Mouse (Mus musculus) ovary, postnatal 36 days (tissue): ENCODE results near the gene Stum.
"Not testable (repeated sequence)": the region's sequence is repeated elsewhere in the genome, so short reads cannot be mapped to it uniquely, and the experiment has no call there.

Source experiments
- DNase-seq: peaks from one replicate; pipeline ENCODE4 v3.0.0; 2022; ENCODE audit warnings: low spot score, mixed read lengths

Gene Stum

GRCm38 (mm10) chr1:180404706-180405105 lies 78.6 kb downstream of the Stum start:
- DNase-seq, result no peak

- peak; percentile 36 for DNase-seq
Observed at GRCm38 (mm10) chr1:180403694-180404606, 79.4 kb downstream of the Stum start.

DNA sequence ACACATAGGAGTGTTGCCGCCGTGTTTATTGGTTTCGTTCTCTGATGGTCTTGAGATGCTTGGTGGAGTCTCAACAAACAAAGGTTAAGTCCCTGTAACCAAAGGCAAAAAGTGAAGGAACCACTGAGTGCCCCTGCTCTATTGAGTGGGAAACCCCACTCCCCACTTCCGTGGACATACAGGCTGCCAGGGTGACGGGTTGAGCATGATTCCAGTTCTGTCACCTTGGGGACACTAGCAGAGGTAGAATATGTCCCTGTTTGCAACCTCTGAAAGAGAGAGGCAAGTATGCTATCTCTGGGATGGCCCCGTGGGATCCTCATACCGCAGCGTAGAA lies 80.0 kb downstream of the Stum start:
- no peak for DNase-seq

- no peak for DNase-seq
Observed at GRCm38 (mm10) chr1:180402481-180403081, 80.7 kb downstream of the Stum start.

GRCm38 (mm10) chr1:180401725-180402124 lies 81.6 kb downstream of the Stum start:
- no peak for DNase-seq

GRCm38 (mm10) chr1:180400691-180401455 lies 82.4 kb downstream of the Stum start:
- DNase-seq, result no peak

DNA sequence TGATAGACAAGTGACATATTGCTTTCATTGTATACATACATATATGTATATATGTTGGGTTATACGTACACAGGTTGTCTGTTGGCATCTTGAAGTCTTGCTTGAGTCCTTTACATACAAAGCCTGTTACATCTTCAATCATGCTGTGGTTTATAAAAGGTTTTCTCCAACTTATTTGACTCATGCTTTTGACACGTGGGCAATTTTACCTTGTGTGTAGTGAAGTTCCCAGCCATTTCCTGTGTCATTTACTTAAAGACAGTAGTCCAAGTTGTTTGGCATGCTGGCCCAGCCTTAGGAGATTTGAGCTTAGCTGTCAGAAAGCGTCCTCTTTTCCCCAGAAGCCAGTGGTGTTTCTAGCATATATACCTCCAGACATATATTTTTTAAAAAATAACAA lies 84.9 kb downstream of the Stum start:
- no peak for DNase-seq

GRCm38 (mm10) chr1:180397734-180398133 lies 85.6 kb downstream of the Stum start:
- DNase-seq, result no peak

GRCm38 (mm10) chr1:180393873-180394272 lies 89.4 kb downstream of the Stum start:
- no peak for DNase-seq

GRCm38 (mm10) chr1:180393017-180393797 lies 90.1 kb downstream of the Stum start:
- DNase-seq, result no peak

- DNase-seq, result no peak
Observed at GRCm38 (mm10) chr1:180392137-180392798, 91.0 kb downstream of the Stum start.

DNA sequence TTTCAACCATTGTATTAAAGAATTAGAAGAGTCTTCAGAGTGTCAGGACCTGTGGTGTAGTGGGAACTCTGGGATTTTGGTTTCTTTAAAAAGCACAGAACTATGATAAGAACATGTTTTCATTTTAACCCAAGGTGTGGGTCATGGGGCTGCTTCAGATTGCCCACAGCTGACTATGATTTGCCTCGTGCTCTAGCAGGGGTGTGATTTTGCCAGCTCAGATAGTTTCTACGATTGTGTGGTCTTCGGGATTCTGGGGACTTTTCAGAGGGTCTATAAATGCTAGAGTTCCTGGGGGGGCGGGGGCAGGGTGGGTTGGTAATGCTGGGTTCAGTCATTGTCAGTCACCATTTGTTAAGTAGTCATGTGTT lies 91.7 kb downstream of the Stum start:
- DNase-seq, result no peak

DNA sequence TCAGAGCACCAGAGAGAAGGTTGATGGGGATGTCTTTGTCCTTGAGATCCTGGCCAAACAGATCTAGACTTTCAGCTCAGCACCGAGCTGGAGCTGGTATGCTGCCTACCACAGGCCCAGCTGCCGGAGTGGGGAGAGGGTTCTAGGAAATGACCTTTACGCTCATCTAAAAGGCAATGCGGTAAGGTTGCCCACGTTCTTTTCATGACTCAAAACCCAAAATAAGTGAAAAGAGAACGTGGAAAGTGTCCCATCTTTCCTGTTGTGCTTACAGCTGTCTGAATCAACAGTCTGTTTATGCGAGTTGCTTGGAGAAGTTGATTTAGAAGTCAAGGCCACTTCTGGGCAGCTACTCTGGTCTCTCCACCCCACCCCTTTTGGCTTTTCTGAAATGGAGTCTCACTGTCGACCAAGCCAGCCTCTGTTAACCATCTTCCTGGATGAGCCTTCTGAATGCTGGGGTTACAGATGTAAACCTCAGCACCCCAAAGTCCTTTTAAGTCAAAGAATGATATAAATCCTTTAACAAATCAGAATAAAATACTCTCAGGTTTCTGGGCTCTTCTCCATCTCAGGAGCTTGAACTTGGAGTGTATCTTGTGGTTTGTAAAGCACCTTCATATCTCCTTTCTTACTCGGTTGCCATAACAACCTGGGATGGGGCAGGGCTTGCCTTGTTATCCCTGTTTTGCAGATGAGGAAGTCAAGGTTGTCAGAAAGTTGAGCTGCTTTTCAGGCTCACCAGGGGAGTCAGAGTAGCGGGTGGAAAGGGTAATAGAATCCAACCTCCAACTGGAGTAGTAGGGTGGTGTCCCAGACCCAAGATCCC lies 92.3 kb downstream of the Stum start:
- no peak for DNase-seq

DNA sequence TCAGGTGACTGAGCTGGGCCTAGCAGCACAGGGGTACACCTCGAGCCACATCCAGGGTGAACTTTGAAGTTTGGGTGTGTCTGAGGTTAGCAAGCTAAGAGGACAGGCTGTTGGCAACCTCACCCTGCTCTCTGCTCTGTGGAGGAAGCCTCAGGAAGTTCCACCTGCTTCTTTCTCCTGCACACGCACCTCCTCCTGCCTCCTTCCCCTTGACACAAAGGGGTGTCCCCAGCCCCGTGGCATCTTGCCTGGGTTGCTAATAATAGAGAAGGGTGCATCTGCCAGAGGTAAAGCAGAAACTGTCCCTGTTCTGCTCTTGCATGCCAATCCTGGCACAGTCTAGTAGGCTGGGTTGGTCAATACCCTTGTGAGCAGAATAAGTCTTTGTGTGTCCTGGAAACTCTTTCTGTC lies 93.0 kb downstream of the Stum start:
- DNase-seq, result no peak

DNA sequence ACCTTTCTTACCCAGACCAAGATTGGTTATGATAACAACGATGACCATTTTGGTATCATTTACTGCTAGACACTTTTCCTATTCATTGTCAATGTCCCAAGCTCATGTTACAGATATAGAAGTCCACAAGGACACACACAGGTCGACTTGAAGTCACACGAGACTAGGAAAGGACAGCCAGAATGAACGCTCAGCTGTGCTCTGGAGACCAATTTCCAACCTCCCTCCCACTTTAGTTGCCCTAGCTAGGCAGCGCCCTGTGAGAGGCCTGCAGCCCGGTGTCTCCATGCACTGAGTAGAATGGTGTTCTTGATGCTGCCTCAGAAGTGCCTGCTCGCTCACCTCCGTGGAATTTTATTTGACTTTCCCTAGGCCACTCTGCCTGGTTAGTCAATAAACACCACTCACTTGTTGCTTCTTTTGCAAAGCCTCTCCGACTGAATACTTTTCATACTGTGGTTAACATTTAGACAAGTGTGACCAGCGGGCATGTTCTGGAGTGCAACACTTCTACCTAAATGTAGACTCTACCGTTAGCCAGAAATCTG lies 94.0 kb downstream of the Stum start:
- DNase-seq, result not testable (repeated sequence)

- no peak for DNase-seq
Observed at GRCm38 (mm10) chr1:180388481-180388880, 94.8 kb downstream of the Stum start.

DNA sequence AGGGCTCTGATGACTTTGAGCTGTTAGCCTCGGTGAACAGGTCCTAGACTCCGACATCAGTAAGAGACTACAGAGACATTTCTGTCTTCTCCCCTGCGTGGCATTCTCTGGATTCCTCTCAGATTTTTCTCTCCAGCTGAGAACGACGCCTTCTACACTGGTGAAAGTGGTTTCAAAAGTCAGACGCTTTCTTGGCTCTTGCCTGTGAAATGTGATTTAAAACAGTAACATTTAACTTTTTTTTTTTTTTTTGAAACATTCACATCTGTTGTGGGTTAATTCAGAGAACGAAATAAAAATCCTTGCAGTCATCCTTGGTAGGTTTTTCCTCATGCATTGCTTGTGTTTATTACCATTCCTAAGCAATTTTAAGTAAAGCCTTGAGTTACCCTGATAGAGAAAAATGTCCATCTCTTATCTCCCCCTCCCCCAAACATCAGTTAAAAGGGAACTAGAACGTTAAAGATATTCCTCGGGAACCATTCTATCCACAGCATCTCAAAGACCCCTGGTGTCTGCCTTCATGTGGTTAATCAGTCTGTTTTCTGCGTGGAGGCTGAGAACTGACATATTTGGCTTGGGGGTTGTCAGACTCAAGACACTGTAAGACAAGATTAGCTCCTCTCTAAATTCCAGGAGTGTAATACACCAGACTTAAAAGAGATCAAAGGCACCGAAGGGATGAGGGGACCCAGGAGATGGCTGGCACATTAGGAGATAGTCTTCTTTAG lies 95.4 kb downstream of the Stum start:
- no peak for DNase-seq

- peak; percentile 98 for DNase-seq
Observed at GRCm38 (mm10) chr1:180386951-180387749, 96.2 kb downstream of the Stum start.

GRCm38 (mm10) chr1:180385308-180385707 lies 98.0 kb downstream of the Stum start:
- DNase-seq, result no peak
